Mouse (Mus musculus): ENCODE data around the gene Map3k11.

Map3k11 gene

DNA sequence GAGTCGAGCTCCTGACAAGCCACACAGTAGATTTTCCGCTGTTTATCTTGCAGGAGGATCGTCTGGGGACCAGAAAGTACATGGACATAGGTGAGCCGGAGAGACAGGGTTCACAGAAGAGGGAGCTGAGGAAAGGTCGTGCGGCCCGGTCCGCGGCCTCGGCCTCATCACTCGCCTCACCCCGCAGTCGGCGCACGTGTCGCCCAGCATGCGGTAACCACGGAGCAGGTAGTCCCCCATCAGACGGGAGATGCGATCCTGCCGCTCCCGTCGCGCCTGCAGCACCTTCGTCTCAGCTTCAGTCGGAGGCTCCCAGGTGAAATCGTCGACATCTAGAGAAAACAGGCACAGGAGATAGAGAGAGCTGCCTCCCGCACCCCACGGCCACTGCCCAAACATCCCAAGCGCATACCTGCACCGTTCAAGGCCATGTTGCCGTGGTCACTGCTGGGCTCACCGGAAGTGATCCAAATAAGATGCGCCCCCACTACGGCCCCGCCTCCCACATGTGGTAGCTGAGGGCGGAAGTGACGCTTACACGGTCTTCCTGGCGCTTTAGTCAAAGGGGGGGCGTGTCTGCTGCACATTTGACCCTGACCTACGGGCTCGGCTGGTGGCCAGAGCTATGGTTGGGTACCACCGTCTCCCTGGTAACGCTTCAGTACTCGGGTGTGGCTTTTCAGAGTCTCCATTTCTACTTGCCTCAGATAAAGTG, 42.9 kb downstream of the Map3k11 start:
- DNase-seq (ENCODE audit: low spot score in 2 of 2): peak; percentile 95

DNA sequence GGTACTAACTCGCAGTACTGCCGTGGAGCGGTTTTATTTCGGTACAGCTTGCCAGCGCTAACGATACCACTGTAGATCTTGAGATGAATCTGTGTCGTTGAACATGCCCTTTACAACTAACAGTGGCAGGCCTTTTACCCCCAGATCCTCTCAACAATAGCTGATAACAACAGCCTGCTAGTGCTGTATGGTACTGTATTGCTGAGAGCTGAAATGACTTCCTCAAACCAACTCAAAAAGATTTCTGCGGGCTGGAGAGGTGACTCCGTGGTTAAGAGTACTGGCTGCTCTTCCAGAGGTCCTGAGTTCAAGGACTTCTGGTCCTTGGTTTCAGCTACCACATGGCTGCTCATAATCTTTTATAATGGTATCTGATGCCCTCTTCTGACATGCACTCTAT, 45.8 kb downstream of the Map3k11 start:
- no peak for DNase-seq (ENCODE audit: low spot score in 2 of 2)

DNA sequence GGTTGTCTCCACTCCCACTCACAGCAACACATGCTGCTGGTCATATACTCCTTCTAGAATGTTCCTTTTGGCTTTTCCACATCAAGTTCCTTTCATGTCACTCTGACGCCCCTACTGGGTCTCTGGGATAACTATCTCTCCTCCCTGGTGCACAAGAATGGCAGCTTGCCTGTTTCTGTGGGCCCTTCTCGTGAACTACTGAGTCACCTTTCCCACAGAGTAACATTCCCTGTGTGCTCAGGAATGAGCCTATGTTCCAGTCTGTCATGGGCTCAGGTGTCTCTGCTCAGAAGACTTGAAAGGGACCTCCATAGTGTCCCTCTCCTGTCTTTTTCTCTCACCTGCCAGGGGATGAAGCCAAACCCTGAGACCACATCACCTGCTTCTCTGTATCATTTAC, 50.9 kb downstream of the Map3k11 start:
- no peak for DNase-seq (ENCODE audit: low spot score in 2 of 2)

DNA sequence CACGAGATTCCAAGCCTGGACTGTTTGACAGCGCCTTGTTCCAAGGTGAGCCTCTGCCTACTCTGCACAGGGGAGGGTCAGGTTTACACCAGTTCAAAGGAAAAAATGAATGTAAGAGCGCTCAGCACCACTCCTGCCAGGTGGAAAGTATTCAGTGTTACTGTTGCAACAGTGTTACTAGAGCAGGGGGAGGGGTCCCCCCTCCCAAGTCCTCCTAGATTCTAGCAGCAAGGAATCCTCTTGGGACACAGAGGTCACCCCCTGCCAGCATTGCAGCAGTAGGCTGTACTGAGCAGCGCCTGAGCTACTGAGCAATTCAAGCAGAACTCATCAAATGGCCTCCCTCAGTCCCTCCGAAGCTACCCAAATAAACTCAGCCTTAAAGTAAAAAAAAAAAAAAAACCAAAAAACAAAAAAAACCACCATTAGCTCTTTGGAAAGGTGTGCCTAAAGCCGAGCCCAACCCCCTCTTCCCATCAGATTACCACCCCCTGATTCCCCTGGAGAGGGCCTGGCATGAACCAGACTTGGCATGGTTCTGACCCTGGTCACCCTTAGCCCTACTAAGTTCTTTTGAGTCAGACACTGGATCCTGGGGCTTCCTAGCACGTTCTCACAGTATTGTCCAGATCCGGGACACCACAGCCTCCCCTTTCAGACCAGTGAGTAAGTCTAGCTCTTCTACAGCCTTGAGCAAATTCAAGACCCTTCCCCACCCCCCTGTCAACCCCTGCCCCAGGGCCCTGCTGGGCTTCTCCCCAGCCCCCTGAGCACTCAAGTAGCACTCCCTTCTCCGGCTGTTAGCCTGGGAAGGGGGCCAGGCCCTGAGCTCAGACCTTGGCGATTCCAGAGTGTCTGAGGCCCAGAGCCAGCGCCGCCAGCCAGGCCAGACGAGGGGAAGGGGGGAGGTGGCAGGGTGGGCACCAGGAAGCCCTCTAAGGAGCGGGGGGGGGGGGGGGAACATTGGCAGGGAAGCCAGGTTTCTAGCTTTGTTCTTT, 52.1 kb downstream of the Map3k11 start, which contains the start of gene Ltbp3:
Gene Ltbp3 (plus strand): TSS at position 585 of the 998 bp plus-strand sequence.
- no peak for DNase-seq (ENCODE audit: low spot score in 2 of 2)

DNA sequence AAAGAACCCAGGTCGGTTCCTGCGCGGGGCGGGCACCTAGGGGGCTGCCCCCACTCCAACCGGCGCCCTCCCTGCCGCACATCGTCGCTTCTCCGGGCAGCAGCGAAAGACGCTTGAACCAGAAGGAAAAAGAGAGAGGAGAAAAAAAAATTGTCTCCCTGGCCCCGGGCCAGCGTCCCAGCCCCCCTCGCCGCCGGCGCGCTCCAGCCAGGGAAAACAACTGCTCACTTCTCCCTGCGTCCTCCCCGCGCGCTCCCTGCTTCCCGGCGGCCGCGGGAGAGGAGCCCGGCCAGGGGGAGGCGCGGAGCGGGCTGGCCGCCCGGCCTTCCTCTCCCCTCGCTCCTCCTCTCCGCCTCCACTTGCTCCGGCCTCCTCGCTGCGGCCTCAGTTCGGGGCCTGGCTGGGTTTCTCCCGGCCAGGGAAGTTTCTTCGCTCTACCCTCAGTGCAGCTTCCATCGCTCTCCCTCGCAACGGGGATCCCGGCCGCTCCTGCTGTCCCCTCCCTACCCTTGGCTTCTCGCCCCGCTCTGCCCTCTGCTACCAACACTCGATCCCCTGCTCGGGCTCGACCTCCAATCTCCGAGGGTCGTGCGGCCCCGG, 53.2 kb downstream of the Map3k11 start:
- DNase-seq (ENCODE audit: low spot score in 2 of 2): peak; percentile 68 to 69

DNA sequence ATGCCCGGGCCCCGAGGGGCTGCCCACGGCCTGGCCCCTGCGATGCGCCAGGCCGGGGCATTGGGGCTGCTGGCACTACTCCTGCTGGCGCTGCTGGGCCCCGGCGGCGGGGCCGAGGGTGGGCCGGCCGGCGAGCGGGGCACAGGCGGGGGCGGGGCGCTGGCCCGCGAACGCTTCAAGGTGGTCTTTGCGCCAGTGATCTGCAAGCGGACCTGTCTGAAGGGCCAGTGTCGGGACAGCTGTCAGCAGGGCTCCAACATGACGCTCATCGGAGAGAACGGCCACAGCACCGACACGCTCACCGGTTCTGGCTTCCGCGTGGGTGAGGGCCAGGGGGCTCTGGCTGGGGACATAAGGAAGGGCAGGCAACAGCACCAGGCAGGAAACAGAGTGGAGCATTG, 53.7 kb downstream of the Map3k11 start:
- no peak for DNase-seq (ENCODE audit: low spot score in 2 of 2)

DNA sequence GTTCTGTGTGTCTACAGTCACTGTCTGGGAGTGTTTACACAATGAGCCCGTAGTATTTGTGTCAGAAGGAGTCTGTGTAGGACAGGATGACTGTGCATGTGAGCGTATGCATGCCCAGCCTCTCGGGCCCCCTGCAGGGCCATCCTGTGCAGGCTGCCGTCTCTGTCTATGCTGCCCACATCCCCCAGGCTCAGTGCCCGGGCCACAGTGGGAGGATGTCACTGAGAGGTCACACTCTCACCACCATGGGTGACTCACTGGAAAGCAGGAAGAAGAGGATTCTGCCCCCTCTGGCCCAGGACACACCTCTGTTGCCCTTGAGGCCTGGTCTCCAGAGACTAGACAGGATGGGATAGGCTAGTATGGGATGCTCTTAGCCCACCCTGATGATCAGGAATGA, 55.0 kb downstream of the Map3k11 start:
- no peak for DNase-seq (ENCODE audit: low spot score in 2 of 2)

DNA sequence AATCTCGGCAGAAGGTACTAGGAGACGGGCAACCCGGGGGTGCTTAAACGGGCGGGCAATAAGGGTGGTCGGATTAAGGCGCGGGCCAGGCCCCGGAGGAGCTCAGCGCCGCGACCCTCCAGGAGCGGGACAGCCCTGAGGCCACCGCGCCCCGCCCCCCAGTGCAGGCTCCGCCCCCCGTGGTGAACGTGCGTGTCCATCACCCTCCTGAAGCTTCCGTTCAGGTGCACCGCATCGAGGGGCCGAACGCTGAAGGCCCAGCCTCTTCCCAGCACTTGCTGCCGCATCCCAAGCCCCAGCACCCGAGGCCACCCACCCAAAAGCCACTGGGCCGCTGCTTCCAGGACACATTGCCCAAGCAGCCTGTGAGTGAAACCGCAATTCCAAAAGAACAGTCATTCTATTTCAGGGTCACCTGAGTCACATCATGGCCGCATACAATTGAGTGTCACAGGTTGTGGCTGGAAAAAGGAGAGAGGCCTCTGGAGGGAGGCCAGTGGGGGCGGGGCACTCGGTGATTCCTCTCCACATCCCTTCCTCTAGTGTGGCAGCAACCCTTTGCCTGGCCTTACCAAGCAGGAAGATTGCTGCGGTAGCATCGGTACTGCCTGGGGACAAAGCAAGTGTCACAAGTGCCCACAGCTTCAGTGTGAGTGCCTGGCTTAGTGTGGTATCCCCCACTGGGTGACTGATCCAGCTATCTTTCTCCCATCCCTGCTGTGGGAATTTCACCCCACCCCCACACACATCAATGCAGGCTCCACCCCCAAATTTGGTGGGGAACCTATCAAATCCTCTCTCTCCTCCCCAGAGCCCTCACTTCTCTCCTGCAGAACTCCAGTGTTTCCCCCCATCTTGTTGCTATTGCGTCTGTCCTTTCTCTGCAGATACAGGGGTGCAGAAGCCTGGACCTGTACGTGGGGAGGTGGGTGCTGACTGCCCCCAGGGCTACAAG, 57.5 kb downstream of the Map3k11 start:
- no peak for DNase-seq (ENCODE audit: low spot score in 2 of 2)

DNA sequence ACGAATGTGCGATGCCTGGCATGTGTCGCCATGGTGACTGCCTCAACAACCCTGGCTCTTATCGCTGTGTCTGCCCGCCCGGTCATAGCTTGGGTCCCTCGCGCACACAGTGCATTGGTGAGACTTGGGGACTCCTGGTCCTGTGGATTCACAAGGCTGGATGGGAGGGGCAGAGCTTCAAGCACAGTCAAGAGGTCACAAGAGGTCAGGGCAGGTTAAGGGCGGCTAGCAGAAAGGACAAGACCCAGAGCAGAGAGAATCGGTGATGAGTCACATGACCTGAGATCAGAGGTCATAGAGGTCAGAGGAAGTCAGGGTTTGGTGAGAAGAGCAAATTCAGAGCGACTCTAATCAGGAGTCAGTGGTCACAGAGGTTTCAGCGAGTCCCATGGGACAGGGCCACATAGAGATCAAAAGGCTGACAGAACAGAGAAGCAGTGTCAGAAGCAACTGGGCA, 58.4 kb downstream of the Map3k11 start:
- no peak for DNase-seq (ENCODE audit: low spot score in 2 of 2)

DNA sequence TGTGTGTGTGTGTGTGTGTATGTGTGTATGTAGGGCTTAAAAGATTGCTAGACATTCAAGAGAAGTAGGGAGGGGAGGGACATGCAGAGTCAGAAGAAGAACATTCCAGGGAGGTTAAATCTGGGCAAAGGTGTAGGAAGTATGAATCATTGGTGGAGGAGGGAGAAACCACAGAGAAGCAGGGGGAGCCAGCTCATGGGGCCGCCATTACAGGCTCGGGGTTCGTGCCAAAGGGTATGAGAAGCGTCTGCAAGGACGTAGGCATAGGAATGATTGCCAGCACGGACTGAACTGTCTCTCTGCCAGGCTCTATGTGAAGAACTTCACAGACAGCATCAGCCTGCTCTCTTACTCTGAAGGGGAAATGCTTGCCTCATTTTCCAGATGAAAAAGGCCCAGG, 60.9 kb downstream of the Map3k11 start:
- DNase-seq (ENCODE audit: low spot score in 2 of 2): no peak

DNA sequence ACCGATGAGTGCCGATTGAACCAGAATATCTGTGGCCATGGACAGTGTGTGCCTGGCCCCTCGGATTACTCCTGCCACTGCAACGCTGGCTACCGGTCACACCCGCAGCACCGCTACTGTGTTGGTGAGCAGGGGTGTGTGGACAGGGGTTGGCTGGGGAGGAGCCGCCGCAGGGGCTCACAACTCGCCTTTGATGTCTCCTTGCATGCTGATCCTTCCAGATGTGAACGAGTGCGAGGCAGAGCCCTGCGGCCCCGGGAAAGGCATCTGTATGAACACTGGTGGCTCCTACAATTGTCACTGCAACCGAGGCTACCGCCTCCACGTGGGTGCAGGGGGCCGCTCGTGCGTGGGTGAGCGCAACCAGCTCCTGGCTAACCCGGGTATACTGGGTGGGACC, 62.4 kb downstream of the Map3k11 start:
- no peak for DNase-seq (ENCODE audit: low spot score in 2 of 2)

DNA sequence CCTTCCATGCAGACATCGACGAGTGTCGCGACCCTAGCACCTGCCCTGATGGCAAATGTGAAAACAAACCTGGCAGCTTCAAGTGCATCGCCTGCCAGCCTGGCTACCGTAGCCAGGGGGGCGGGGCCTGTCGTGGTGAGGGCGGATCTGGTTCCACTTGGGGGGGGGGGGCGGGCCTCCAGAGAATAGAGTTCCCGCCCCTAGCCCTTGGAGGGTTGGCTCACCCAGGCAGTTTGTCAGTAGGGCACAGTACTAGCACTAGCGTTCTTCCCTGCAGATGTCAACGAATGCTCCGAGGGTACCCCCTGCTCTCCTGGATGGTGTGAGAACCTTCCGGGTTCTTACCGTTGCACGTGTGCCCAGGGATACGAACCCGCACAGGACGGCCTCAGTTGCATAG, 63.2 kb downstream of the Map3k11 start:
- no peak for DNase-seq (ENCODE audit: low spot score in 2 of 2)

Data from right cerebral cortex, adult 2 months (tissue).